Mouse (Mus musculus): ENCODE data around the gene Setd6. TPM values are rescaled to one million over a fixed set of nuclear protein-coding genes. Genes with fewer than 3 reads are reported as not detected.

The Setd6 gene
- polyA plus RNA-seq, 1 experiment from 2014 or later, result 23.6 TPM

DNA sequence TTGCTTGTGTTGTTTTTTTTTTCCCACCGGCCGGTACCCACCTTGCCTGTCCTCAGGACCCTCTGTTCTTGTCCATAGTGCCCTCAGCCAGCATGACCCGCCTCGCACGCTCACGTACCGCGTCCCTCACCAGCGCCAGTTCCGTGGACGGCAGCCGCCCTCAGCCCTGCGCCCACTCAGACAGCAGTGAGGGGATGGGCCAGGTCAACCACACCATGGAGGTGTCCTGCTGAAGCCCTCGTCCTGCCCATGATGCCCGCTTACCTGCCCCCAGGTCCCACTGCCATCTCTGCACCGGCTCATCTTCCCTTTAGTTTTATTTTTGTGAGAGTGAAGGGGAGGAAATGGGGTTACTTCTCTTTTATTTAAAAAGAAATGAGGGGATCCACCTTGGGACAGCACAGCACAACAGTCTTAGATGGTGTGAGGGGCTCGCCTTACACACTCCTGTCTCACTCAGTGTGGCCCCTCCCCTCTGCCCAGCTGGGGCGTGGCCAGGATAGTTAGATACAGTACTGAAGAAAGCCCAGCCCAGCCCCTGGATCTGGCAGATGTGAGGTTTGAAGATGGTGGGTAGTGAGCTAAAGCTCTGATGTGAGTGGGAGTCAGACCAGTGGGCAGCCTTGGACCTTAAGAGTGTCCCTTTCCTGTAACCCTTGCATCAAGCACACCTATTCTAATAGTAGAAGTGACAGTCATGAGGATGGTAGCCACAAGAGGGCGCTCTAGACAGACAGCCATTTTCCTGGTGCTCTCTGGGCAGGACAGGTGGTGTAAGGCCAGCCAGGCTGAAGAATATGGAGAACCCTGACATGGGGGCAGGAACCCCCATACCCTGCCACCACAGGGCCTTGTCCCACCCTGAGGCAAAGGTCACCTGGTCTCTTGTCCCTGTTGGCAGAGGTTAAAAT, 2.3 kb upstream of the Setd6 start:
- WGBS, result 80% methylated on average over 19 of the region's 19 CpGs
- no peak overlapping the region for H3K27ac ChIP-seq
- no peaks in the 10 kb centered on the region for H3K27me3 ChIP-seq
- H3K4me2 ChIP-seq (replicated peaks), result no peak overlapping the region
- H3K4me1 ChIP-seq (replicated peaks), result peaks cover 21% of the 10 kb centered on the region
- peak; percentile 16 for ATAC-seq
- no peaks in the 10 kb centered on the region for H3K9me3 ChIP-seq
- peaks cover 60% of the 10 kb centered on the region for H3K36me3 ChIP-seq
- H3K9ac ChIP-seq (replicated peaks), result no peak overlapping the region
- H3K4me3 ChIP-seq (replicated peaks), result no peak overlapping the region

DNA sequence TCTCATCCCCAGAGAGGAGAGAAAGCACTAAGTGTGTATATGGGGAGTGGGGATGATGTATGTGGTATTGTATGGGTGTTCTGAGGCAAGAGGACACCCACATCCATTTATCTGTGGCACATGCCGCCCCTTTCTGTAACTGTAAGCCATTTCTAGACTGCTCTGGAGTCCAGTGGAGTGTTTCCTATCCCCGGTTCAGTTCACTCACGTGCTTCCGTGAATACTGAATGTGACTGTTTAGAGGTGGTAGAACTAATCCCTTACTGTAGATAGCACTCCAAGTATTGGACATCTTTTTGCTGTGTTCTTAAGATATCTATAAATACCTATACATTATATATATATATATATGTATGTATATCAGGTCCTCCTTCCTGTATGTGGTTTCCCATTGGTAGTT, 1.3 kb upstream of the Setd6 start:
- Histone ChIP-seq H3K27me3 (no peaks in the 10 kb centered on the region), H3K36me3 (peaks cover 60% of the 10 kb centered on the region), H3K9me3 (no peaks in the 10 kb centered on the region), H3K4me2 (replicated peaks) (no peak overlapping the region), H3K4me3 (replicated peaks) (no peak overlapping the region), H3K4me1 (replicated peaks) (peaks cover 21% of the 10 kb centered on the region), H3K9ac (replicated peaks) (no peak overlapping the region), H3K27ac (no peak overlapping the region)
- no peak for ATAC-seq
- 83% methylated on average over 4 of the region's 4 CpGs for WGBS

DNA sequence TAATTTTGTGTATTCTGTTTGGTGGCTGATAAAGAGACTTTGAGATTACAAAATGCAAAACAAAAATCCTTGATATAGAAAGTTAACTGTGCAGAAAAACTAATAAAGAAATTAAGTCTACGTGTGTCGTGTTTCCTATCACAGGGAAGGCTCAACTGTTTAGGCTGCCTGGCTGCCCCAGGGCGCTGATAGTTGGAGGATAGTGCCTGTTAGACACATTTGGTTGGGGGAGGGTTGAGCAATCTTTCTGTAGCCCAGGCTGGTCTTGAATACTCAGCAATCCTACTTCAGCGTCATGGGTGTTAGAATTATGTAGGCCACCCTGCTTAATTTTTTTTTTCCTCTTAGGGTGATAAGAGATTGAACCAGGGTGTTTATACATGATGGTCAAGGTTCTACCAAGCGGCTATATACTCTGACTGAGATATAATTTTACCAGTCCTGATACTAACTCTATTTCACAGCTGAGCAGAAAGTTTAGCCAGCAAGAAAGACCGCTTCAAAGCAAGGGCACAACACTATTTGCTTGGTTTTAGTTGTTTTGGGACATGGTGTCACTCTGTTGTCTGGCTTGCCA, 756 bp upstream of the Setd6 start:
- Histone ChIP-seq H3K9ac (replicated peaks) (peak overlapping the region; percentile 90), H3K4me1 (replicated peaks) (peaks cover 21% of the 10 kb centered on the region), H3K4me2 (replicated peaks) (peak overlapping the region; percentile 96), H3K4me3 (replicated peaks) (peak overlapping the region; percentile 89), H3K27ac (no peak overlapping the region), H3K27me3 (no peaks in the 10 kb centered on the region), H3K9me3 (no peaks in the 10 kb centered on the region), H3K36me3 (peaks cover 60% of the 10 kb centered on the region)
- ATAC-seq, result no peak
- 91% methylated on average over 6 of the region's 6 CpGs for WGBS

DNA sequence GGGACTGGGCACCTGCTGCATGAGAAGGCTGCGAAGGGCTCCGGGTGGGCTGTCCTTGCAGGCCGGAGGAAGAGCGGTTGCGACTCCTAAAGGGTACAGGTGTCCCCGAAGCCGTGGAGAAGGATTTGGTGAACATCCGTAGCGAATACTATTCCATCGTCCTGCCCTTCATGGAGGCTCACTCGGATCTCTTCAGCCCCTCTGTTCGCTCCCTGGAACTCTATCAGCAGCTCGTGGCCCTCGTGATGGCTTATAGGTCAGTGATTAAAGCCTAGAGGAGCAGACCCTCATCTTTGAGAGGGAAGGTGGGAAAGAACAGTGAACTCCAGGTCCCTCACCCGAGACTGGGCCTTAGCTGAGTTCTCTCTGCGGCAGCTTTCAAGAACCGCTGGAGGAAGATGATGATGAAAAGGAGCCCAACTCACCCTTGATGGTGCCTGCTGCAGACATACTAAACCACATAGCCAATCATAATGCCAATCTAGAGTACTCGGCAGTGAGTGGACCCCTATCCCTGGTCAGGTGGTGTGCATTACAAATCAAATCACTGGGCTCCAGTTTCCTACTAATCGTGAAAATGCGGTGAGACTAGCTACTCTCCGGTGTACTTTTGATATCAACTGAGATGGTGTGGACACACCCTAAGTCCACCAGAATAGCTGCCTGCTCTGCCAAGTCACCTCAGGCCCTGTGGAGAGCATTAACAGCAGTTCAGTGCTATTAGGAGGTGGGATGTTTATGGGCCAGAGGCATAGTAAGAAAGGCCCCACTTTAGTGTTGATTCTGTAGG, 1.1 kb downstream of the Setd6 start:
- Histone ChIP-seq H3K9me3 (no peaks in the 10 kb centered on the region), H3K4me1 (replicated peaks) (peaks cover 21% of the 10 kb centered on the region), H3K4me2 (replicated peaks) (peak overlapping the region; percentile 96), H3K27ac (peak overlapping the region; percentile 73; the same call in 1 of the 2 replicates), H3K36me3 (peaks cover 61% of the 10 kb centered on the region), H3K27me3 (no peaks in the 10 kb centered on the region), H3K4me3 (replicated peaks) (peak overlapping the region; percentile 89), H3K9ac (replicated peaks) (peak overlapping the region; percentile 90)
- no peak; the same call in 1 of the 2 replicates for ATAC-seq
- WGBS, result 19% methylated on average over 21 of the region's 21 CpGs

DNA sequence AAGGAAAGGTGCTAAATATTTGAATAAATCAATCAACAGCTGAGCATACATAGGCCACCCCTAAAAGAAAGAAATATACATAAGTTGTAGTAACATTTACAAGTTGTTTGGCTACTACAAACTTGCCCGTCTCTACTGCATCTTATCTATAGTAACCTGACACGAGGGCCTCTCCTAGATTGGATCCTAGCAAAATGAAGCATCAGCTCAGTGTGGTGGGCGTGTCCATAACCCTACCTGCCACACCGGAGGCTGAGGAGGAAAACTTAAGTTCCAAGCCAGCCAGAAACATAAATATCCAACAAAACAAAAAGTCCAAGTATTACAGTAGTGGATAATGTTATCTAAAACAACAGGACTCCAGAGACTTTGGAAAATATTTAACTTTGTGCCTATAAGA, 11.9 kb downstream of the Setd6 start:
- WGBS, result 94% methylated on average over 4 of the region's 4 CpGs
- H3K27me3 ChIP-seq, result no peaks in the 10 kb centered on the region
- H3K36me3 ChIP-seq, result peaks cover 85% of the 10 kb centered on the region
- no peaks in the 10 kb centered on the region for H3K9me3 ChIP-seq
- H3K4me3 ChIP-seq (replicated peaks), result no peak overlapping the region
- H3K27ac ChIP-seq, result no peak overlapping the region
- ATAC-seq, result no peak
- H3K9ac ChIP-seq (replicated peaks), result no peak overlapping the region
- H3K4me1 ChIP-seq (replicated peaks), result no peaks in the 10 kb centered on the region
- H3K4me2 ChIP-seq (replicated peaks), result no peak overlapping the region

DNA sequence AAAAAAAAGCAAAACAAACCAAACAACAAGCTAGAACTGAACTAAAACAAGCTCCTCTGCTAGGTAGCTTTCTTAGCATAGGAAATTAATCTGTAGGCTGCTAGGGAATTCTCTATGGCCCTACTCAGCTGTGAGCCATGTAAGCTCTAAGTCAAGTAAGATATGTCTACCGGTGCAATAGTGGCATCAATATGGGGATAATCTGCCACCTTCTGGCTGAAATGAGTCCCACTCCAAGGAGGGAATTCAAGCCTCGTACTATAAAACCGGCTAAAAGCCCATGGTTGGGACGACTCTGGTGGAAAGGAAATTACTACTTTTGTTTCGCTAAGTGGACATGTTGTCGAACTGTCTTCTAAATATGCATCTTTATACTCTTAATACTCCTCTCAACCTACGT, 22.9 kb downstream of the Setd6 start:
- H3K36me3 ChIP-seq, result peaks cover 81% of the 10 kb centered on the region

DNA sequence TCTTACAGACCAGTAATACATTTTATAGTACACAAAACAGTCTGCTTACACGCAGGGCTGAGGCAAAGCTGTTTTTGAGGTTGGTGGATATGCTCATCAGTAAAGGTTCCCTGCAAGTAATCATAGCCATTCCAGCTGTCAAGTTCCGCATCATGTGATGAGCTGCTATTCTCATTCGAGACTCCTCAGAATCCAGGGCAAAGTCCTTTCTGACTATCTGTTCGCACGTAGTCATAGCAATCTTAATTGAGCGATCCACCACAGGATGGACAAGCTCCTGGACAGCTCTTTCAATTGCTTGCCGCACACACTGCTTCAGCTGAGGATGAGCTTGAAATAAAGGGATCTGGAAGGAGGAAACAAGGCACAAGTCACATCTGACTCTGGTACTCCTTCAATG, 26.1 kb downstream of the Setd6 start:
- Histone ChIP-seq H3K36me3 (peaks cover 89% of the 10 kb centered on the region), H3K27ac (no peak overlapping the region), H3K4me1 (replicated peaks) (no peaks in the 10 kb centered on the region), H3K4me2 (replicated peaks) (no peak overlapping the region), H3K27me3 (no peaks in the 10 kb centered on the region), H3K9ac (replicated peaks) (no peak overlapping the region), H3K9me3 (no peaks in the 10 kb centered on the region), H3K4me3 (replicated peaks) (no peak overlapping the region)
- no peak for ATAC-seq
- WGBS, result 92% methylated on average over 7 of the region's 7 CpGs

More for the DNA sequence above, 22.9 kb downstream of the Setd6 start:
- no peak overlapping the region for H3K4me2 ChIP-seq (replicated peaks)
- H3K4me3 ChIP-seq (replicated peaks), result no peak overlapping the region
- H3K27me3 ChIP-seq, result no peaks in the 10 kb centered on the region
- no peaks in the 10 kb centered on the region for H3K4me1 ChIP-seq (replicated peaks)
- 84% methylated on average over 7 of the region's 7 CpGs for WGBS
- H3K9me3 ChIP-seq, result no peaks in the 10 kb centered on the region
- H3K9ac ChIP-seq (replicated peaks), result no peak overlapping the region
- no peak for ATAC-seq
- no peak overlapping the region for H3K27ac ChIP-seq

DNA sequence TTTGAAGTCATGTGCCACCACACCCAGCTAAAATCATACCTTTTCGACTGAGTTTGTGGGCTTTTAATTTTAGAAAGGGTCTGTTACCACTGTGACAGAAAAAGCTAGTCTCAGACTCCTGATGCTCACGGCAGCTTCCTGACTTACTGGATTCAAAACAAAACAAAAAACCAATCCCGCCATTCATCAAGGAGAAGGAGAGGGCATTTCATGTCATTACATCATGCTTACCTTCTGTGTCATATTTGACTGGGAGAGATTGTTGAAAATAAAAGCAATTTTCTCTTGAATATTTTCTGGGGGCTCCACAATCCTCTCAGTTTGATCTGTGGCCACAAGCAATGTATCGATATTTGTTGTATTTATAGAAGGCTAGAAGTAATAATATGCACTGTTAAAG, 32.3 kb downstream of the Setd6 start:
- no peaks in the 10 kb centered on the region for H3K9me3 ChIP-seq
- no peaks in the 10 kb centered on the region for H3K27me3 ChIP-seq
- no peak overlapping the region for H3K4me3 ChIP-seq (replicated peaks)
- ATAC-seq, result no peak
- H3K4me2 ChIP-seq (replicated peaks), result no peak overlapping the region
- 97% methylated on average over 4 of the region's 4 CpGs for WGBS
- H3K27ac ChIP-seq, result no peak overlapping the region
- no peak overlapping the region for H3K9ac ChIP-seq (replicated peaks)
- H3K36me3 ChIP-seq, result peaks cover 87% of the 10 kb centered on the region
- no peaks in the 10 kb centered on the region for H3K4me1 ChIP-seq (replicated peaks)

DNA sequence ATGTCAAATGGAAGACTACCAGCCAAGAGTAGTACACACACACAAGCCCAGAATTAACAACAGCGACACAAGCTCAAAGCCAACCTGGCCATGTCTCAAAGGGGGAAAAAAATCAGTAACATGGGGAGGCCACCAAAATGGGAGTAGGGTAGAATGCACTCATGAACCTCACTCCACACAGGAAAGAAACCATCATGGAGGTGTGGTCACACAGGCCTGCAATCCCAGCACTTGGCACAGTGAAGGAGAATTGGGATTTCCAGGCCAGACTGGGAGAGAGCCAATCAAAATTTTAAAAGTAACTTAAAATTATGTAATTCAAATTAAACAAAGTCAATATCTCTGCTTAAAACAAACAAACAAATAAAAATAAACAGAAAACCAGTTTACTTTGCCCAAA, 36.2 kb downstream of the Setd6 start:
- no peaks in the 10 kb centered on the region for H3K9me3 ChIP-seq
- no peak overlapping the region for H3K27ac ChIP-seq
- no peak overlapping the region for H3K4me2 ChIP-seq (replicated peaks)
- no peaks in the 10 kb centered on the region for H3K27me3 ChIP-seq
- H3K4me1 ChIP-seq (replicated peaks), result no peaks in the 10 kb centered on the region
- H3K9ac ChIP-seq (replicated peaks), result no peak overlapping the region
- H3K4me3 ChIP-seq (replicated peaks), result no peak overlapping the region
- 100% methylated on average over 1 of the region's 1 CpGs for WGBS
- ATAC-seq, result no peak
- H3K36me3 ChIP-seq, result peaks cover 80% of the 10 kb centered on the region

DNA sequence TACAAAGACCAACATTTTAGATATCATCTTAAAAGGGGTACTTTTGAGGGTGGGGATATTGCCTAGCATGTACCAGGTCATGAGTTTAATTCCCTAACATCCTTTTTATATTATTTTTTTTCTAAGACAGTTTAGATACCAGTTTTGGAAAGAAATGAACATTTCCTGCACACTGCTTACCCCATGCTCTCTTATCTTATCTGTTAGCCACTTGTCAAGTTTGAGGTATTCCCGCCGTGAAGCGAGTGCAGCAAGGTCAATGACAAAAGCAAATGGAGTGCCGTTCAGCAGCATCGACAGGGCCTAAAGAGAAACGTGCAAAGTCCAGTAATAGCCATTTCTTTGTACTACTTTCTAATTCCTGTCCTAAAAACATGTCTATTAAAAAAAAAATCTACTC, 44.6 kb downstream of the Setd6 start:
- Histone ChIP-seq H3K36me3 (peaks cover 75% of the 10 kb centered on the region), H3K4me2 (replicated peaks) (no peak overlapping the region), H3K9me3 (no peaks in the 10 kb centered on the region), H3K9ac (replicated peaks) (no peak overlapping the region), H3K4me3 (replicated peaks) (no peak overlapping the region), H3K27me3 (no peaks in the 10 kb centered on the region), H3K27ac (no peak overlapping the region), H3K4me1 (replicated peaks) (no peaks in the 10 kb centered on the region)
- WGBS, result 94% methylated on average over 6 of the region's 6 CpGs
- ATAC-seq, result no peak

DNA sequence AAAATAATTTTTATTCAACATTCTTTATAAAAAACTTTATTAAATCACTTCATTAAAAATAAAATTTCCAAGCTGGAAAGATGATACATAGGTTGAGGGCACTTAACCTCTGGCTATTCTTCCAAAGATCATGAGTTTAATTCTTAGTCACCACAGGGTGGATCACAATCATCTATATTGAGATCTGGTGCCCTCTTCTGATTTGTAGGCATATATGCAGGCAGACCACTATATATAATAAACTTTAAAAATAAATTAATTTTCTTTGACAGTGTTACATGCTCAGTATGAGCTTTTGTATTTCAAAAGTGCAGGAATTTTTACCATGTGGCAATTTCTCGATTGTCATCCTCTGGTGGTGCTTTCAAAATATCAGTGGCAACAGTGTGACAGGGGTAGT, 48.5 kb downstream of the Setd6 start:
- 93% methylated on average over 1 of the region's 1 CpGs for WGBS
- no peak overlapping the region for H3K4me2 ChIP-seq (replicated peaks)

More for the DNA sequence above, 48.5 kb downstream of the Setd6 start:
- Histone ChIP-seq H3K4me1 (replicated peaks) (no peaks in the 10 kb centered on the region), H3K4me3 (replicated peaks) (no peak overlapping the region), H3K27me3 (no peaks in the 10 kb centered on the region), H3K9me3 (no peaks in the 10 kb centered on the region), H3K36me3 (peaks cover 80% of the 10 kb centered on the region), H3K9ac (replicated peaks) (no peak overlapping the region), H3K27ac (no peak overlapping the region)
- no peak for ATAC-seq
